Mouse (Mus musculus) stomach, embryonic 14.5 days (tissue): ENCODE results near the gene Unc79. TPM values are rescaled to one million over a fixed set of nuclear protein-coding genes. Genes with fewer than 3 reads are reported as not detected.
A peak's percentile ranks its signal among the peaks of the same experiment; 100 is the strongest.

Experiments
- ATAC-seq: fragments of 200-750 bp; cut with Nextera tagmentation; 2 replicates; pipeline ENCODE4 v1.8.0; 2017; ENCODE audit warnings: low read depth, moderate TSS enrichment; ENCODE audit not compliant: insufficient number of reproducible peaks, insufficient read depth, low FRiP score
- H3K27ac ChIP-seq: fragments of 300-500 bp; sonication (generic); 2 replicates; pipeline ENCODE4 v1.5.1; 2014; ENCODE audit warnings: mild to moderate bottlenecking, low read length, moderate library complexity, mixed read lengths
- H3K27me3 ChIP-seq: fragments of 300-500 bp; sonication (generic); 2 replicates; pipeline ENCODE4 v1.6.1; 2014; ENCODE audit warnings: low read length, control low read depth, mixed read lengths; ENCODE audit not compliant: control insufficient read depth, insufficient read depth
- H3K36me3 ChIP-seq: fragments of 300-500 bp; sonication (generic); 2 replicates; pipeline ENCODE4 v1.6.1; 2014; ENCODE audit warnings: mild to moderate bottlenecking, control low read depth, low read length, moderate library complexity, mixed read lengths; ENCODE audit not compliant: control insufficient read depth, insufficient read depth
- H3K4me1 ChIP-seq: fragments of 300-500 bp; sonication (generic); 2 replicates; pipeline ENCODE4 v1.6.1; 2014; ENCODE audit warnings: low read length, control low read depth, mixed read lengths; ENCODE audit not compliant: control insufficient read depth, insufficient read depth
- H3K4me2 ChIP-seq: fragments of 300-500 bp; sonication (generic); replicated peaks from 2 replicates; pipeline ENCODE4 v1.6.1; 2014; ENCODE audit warnings: low read depth, low read length, control low read depth
- H3K4me3 ChIP-seq: fragments of 300-500 bp; sonication (generic); 2 replicates; pipeline ENCODE4 v1.5.1; 2014; ENCODE audit warnings: low read depth, low read length, control low read depth
- H3K9ac ChIP-seq: fragments of 300-500 bp; sonication (generic); replicated peaks from 2 replicates; pipeline ENCODE4 v1.6.1; 2014; ENCODE audit warnings: low read depth, mild to moderate bottlenecking, control low read depth, low read length, moderate library complexity, mixed read lengths
- H3K9me3 ChIP-seq: fragments of 300-500 bp; sonication (generic); 2 replicates; pipeline ENCODE4 v1.6.1; 2016; ENCODE audit warnings: low read depth, low read length, control low read depth; ENCODE audit not compliant: control insufficient read depth
- WGBS: fragments of 180-500 bp; shearing (Covaris S2); extraction: QIAGEN DNeasy Blood & Tissue Kit; methylation state at CpG from one replicate; pipeline ENCODE4 v1.1.7; 2014; 5-methylcytosine and 5-hydroxymethylcytosine counted together
- polyA plus RNA-seq: library from polyadenylated mRNA; unstranded; fragments of >200 nt; fragmentation: Nextera tagmentation; extraction: Ambion mirVana; gene quantifications from 2 replicates; pipeline ENCODE4 v1.2.1, GENCODE M21; 2014

The Unc79 gene
- 1.0 and 1.1 TPM in 2 replicates for polyA plus RNA-seq

DNA sequence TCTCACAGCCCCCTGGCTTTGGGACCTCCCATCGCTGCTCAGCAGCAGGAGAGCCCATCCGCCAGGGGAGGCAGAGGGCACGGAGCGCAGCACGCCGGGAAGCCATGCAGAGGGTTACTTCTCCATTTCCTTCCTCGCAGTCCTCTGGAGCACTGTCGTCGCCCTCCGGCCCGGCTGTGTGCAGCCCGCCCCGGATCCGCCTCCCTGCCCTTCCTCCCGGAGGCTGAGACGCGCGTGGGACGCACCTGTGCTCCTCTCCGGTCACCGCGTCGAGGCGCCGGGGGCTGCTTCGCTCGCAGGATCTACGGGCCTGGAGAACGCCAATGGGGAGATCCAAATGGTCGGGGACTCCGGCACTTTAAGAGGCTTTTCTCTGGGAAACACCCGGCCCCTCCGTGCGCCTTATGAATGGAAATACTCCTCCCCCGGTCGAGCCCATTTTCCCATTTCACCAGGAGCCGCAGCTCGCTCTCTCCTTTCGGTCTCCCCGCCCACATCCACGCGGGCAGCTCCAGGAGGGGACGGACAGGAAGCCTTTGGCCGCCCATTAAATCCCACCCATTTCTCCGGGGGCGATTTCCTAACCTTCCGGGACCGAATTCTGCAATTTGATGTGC lies at the start of gene Unc79:
TSS of gene Unc79 (plus strand) at position 82 of the 617 bp plus-strand sequence.
- under 1% methylated on average over 46 of the region's 48 CpGs for WGBS
- H3K9me3 ChIP-seq: no peaks in the 10 kb centered on the region
- H3K27me3 ChIP-seq: no peaks in the 10 kb centered on the region
- H3K36me3 ChIP-seq: no peaks in the 10 kb centered on the region
- peak; percentile 79 for ATAC-seq
- H3K27ac ChIP-seq: no peak within 1 kb of the TSS
- peaks cover 5% of the 10 kb centered on the region; the same call in 1 of the 2 replicates for H3K4me1 ChIP-seq
- H3K4me3 ChIP-seq: peak within 1 kb of the TSS; percentile 51
- peak within 1 kb of the TSS; percentile 86 for H3K4me2 ChIP-seq
- no peak within 1 kb of the TSS for H3K9ac ChIP-seq

DNA sequence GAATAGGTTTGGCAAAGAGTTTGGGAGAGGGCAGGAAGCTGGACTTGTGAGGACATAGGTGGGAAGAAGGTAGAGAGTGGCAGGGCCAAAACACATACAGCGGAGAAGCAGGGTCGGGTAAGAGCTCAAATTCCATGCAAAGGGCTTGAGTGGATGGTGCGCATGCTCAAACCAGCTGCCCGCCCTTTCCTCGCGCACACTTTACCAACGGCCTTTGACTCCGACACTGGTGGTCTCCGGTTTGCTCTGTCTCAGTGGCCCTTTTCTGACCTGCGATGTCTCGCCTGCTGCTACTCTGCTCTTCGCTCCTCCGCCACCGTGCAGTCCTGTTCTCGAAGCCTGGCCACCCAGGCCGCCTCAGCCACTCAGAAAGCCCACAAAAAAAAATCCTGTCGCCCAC lies 49.6 kb upstream of the Unc79 start, which contains the start of gene Cox8c:
TSS of gene Cox8c (plus strand) at position 226 of the 400 bp plus-strand sequence.
- Histone ChIP-seq H3K9ac (no peak within 1 kb of the TSS), H3K4me2 (no peak within 1 kb of the TSS), H3K4me1 (no peaks in the 10 kb centered on the region), H3K4me3 (no peak within 1 kb of the TSS), H3K27me3 (no peaks in the 10 kb centered on the region), H3K9me3 (no peaks in the 10 kb centered on the region; the same call in 1 of the 2 replicates), H3K36me3 (no peaks in the 10 kb centered on the region), H3K27ac (no peak within 1 kb of the TSS)
- 95% methylated on average over 17 of the region's 17 CpGs for WGBS
- ATAC-seq: no peak

DNA sequence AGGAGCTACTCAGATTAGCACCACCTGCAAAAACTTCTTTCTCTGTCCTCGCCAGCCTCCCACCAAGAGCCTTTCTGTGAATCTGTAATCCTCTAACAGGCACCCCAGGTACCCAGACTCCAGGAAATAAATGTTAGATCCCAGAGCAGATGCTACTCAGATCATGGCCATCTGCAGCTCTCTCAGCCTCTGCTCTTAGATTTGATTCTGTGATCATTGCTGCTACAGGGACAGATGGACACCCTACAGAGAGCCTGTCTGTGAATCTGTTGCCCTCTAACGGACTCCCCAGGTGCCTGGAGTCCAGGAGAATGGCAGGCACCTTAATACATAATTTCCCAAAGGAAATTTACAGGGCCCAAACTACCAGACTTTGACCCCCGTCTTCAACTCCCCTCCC lies 40.5 kb upstream of the Unc79 start:
- Histone ChIP-seq H3K27ac (no peak overlapping the region), H3K4me2 (no peak overlapping the region), H3K4me3 (no peak overlapping the region), H3K27me3 (no peaks in the 10 kb centered on the region), H3K36me3 (no peaks in the 10 kb centered on the region), H3K9me3 (no peaks in the 10 kb centered on the region), H3K4me1 (no peaks in the 10 kb centered on the region), H3K9ac (no peak overlapping the region)
- no peak for ATAC-seq
- 49% methylated on average over 3 of the region's 3 CpGs for WGBS

DNA sequence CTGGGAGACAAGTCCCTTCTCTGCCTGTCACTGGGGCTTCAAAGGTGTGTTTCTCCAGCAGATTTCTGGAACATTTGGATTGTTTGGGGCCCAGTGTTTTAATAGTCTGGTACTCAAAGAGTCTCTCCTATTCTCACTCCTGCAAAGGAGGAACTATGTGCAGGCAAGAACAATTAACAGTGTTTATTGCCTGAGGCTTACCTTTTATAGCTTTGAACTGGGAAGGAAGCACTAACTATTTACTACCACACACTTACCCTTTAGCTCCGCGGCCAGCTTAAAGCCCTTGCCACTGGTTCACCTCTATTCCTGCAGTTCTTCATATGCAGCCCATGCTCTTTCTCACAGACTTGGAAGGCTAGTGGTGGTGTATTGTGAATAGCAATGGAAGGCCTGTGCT lies 32.6 kb upstream of the Unc79 start:
- 87% methylated on average over 2 of the region's 2 CpGs for WGBS
- no peak for ATAC-seq
- Histone ChIP-seq H3K27ac (no peak overlapping the region), H3K36me3 (no peaks in the 10 kb centered on the region), H3K4me2 (no peak overlapping the region), H3K4me1 (no peaks in the 10 kb centered on the region), H3K9me3 (no peaks in the 10 kb centered on the region), H3K4me3 (no peak overlapping the region), H3K27me3 (no peaks in the 10 kb centered on the region), H3K9ac (no peak overlapping the region)

DNA sequence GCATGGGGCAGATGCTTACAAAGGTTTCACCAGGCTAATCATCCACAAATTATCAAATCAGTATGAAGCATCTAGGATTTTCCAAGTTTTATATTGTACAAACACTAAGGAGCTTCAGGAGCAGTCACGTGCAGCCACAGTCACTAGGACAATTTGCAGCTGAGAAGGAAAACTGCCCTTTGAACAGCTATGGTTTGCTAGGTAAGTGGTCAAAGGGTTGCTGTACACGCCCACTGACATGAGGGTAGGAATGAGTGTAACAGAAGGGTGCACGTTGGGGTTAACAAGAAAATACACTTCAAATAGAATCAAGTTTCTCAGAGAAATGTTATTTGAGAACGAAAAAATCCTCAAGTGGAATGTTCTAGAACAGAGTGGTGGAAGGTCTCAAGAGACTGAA lies 18.9 kb upstream of the Unc79 start:
- no peak overlapping the region for H3K9ac ChIP-seq
- no peak for ATAC-seq
- no peak overlapping the region for H3K4me3 ChIP-seq
- WGBS: 75% methylated on average over 4 of the region's 4 CpGs
- H3K36me3 ChIP-seq: no peaks in the 10 kb centered on the region
- H3K4me2 ChIP-seq: no peak overlapping the region
- H3K4me1 ChIP-seq: no peaks in the 10 kb centered on the region
- no peak overlapping the region for H3K27ac ChIP-seq
- no peaks in the 10 kb centered on the region for H3K27me3 ChIP-seq
- H3K9me3 ChIP-seq: no peaks in the 10 kb centered on the region

DNA sequence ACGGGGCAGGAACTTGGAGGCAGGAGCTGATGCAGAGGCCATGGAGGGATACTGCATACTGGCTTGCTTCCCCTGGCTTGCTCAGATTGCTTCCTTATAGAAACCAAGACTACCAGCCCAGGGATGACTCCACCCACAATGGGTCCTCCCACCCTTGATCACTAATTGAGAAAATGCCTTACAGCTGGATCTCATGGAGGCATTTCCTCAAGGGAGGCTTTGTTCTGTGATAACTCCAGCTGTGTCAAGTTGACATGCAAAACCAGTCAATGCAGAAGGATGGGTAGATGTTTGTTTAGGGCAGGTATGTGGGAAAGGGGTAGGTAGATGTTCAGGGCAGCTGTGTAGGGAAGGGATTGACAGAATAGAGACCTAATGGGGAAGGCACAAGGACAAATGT lies 18.3 kb upstream of the Unc79 start:
- no peak for ATAC-seq
- no peak overlapping the region for H3K4me3 ChIP-seq
- 83% methylated on average over 1 of the region's 1 CpGs for WGBS
- no peak overlapping the region for H3K9ac ChIP-seq
- no peak overlapping the region for H3K27ac ChIP-seq
- no peak overlapping the region for H3K4me2 ChIP-seq
- H3K9me3 ChIP-seq: no peaks in the 10 kb centered on the region
- H3K27me3 ChIP-seq: no peaks in the 10 kb centered on the region
- H3K4me1 ChIP-seq: no peaks in the 10 kb centered on the region
- no peaks in the 10 kb centered on the region for H3K36me3 ChIP-seq

DNA sequence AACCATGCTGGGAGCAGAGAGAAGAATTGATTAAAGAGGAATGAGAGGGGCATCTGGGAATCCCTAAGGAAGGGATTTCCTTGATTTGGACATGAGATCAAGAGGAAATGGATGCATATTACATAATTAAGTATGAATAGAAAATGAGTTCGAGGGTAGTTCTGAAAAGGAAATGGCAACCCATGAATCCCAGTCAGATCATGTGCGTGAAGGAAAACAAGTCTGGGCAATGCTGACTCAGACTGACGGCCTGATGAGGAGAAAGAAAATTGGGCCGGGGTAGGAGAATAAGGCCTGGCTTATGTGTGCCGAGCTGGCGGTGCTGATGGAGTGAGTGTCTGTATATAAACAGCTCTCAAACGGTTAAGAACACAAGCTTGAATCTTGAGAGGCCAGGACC lies 17.9 kb upstream of the Unc79 start:
- Histone ChIP-seq H3K9ac (no peak overlapping the region), H3K36me3 (no peaks in the 10 kb centered on the region), H3K27ac (no peak overlapping the region), H3K9me3 (no peaks in the 10 kb centered on the region), H3K27me3 (no peaks in the 10 kb centered on the region), H3K4me2 (no peak overlapping the region), H3K4me3 (no peak overlapping the region), H3K4me1 (no peaks in the 10 kb centered on the region)
- no peak for ATAC-seq
- WGBS: 84% methylated on average over 7 of the region's 7 CpGs

DNA sequence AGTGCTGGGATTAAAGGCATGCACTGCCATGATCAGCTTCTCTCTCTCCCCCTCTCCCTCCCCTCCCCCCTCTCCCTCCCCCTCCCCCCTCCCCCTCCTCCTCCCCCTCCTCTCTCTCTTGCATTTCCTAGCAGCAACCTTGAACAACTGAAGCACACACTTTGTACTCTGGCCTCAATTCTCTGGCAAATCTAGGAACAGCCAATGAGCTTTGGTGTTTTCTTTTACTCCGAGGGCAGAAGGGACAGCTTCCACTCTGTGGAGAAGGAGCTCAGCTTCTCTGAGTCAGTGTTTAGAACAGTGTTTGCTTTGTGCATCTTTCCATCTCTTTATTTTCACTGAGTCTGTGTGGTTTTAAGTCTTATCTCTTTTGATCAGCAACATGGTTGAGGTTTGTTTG lies 12.8 kb upstream of the Unc79 start:
- H3K4me2 ChIP-seq: no peak overlapping the region
- no peaks in the 10 kb centered on the region for H3K36me3 ChIP-seq
- H3K9ac ChIP-seq: no peak overlapping the region
- H3K4me1 ChIP-seq: no peaks in the 10 kb centered on the region
- H3K4me3 ChIP-seq: no peak overlapping the region
- no peak for ATAC-seq
- whole genome bisulfite sequencing: 35% methylated on average over 1 of the region's 1 CpGs
- no peaks in the 10 kb centered on the region for H3K27me3 ChIP-seq
- H3K9me3 ChIP-seq: no peaks in the 10 kb centered on the region
- H3K27ac ChIP-seq: no peak overlapping the region

DNA sequence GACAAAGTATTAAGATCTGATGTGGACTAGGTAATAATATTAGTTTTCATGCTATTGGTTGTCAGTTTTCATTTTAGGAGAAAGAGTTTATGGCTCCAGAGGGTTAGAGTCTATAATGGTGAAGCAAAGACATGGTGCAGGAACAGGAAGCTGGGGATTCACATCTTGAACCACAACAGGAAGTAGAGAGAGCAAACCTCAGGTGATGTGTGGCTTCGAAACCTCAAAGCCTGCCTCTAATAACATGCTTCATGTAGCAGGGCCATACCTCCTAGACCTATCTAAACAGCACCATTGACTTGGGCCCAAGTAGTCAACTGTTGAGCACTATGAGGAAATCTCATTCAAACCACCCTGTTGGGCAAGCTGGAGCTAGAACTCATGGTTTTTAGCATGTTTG lies 3.1 kb upstream of the Unc79 start:
- H3K27me3 ChIP-seq: no peaks in the 10 kb centered on the region
- H3K4me3 ChIP-seq: no peak overlapping the region
- no peak overlapping the region for H3K4me2 ChIP-seq
- H3K9me3 ChIP-seq: no peaks in the 10 kb centered on the region
- H3K27ac ChIP-seq: no peak overlapping the region
- H3K9ac ChIP-seq: no peak overlapping the region
- ATAC-seq: no peak
- H3K4me1 ChIP-seq: peaks cover 5% of the 10 kb centered on the region; the same call in 1 of the 2 replicates
- H3K36me3 ChIP-seq: no peaks in the 10 kb centered on the region
- 90% methylated on average over 1 of the region's 1 CpGs for WGBS
